Mouse (Mus musculus) frontal cortex, postnatal 14 days (tissue): ENCODE data around the gene Gm10337.

Experiments used
- DNase-seq, 2 experiments: peaks; one replicate each; pipeline ENCODE4 v3.0.0; 2022; ENCODE audit warnings: low spot score in 2 of 2

Gm10337 gene

DNA sequence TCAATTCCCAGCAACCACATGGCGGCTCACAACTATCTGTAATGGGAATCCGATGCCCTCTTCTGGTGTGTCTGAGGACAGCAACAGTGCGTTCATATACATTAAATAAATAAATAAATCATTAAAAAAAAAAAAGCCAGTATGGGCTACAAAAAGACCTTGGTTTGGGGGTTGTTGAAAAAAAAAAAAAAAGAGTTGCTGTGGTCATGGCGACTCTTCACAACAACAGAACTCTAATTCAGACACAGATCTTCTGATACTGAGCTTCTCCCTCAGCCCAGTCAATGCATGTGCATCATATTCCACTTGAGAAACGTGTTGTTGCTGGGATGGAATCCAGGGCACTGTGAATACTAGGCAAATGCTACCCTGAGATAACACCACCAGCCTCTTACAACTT is 49.1 kb downstream of the Gm10337 start:
- DNase-seq: no peak
